Mouse (Mus musculus) gastrocnemius, postnatal 25 days (tissue): Measurements from ENCODE around the gene Dcun1d4. TPM values are rescaled to one million over a fixed set of nuclear protein-coding genes. Genes with fewer than 3 reads are reported as not detected.

Experiments used
- DNase-seq: peaks from one replicate; pipeline ENCODE4 v3.0.0; 2022
- total RNA-seq, 2 experiments: library from RNA; stranded (reverse); gene quantifications; 1 replicate in 1 of 2; 2 replicates in 1 of 2; pipeline ENCODE4 v1.2.3; 2021

The Dcun1d4 gene
- total RNA-seq, 2 experiments from 2014 or later, result 8.1 to 9.0 TPM

GRCm38 (mm10) chr5:73598943-73599695 lies 118.3 kb downstream of the Dcun1d4 start:
- no peak for DNase-seq

GRCm38 (mm10) chr5:73599991-73600390 lies 119.2 kb downstream of the Dcun1d4 start:
- no peak for DNase-seq

- DNase-seq, result no peak
Measured at GRCm38 (mm10) chr5:73601361-73601763, 120.6 kb downstream of the Dcun1d4 start.

GRCm38 (mm10) chr5:73602865-73603264 lies 122.1 kb downstream of the Dcun1d4 start:
- DNase-seq, result no peak

- no peak for DNase-seq
Measured at GRCm38 (mm10) chr5:73604542-73604941, 123.7 kb downstream of the Dcun1d4 start.

- no peak for DNase-seq
Measured at GRCm38 (mm10) chr5:73604964-73605363, 124.2 kb downstream of the Dcun1d4 start.

Other genes starting within 250 kb of the Dcun1d4 start
- 10 to 100 TPM; 14.6 to 15.2 TPM for gene Fryl, start 224.4 kb upstream of the Dcun1d4 start, total RNA-seq
- 100 to 1,000 TPM; 137 TPM for gene Ociad1, start 188.2 kb upstream of the Dcun1d4 start, total RNA-seq
- 10 to 100 TPM; 27.1 to 29.5 TPM for gene Ociad2, start 140.0 kb upstream of the Dcun1d4 start, total RNA-seq
- gene Cwh43, start 74.9 kb upstream of the Dcun1d4 start, total RNA-seq, result not detected
- gene Lrrc66, start 151.5 kb downstream of the Dcun1d4 start, total RNA-seq, result not detected
- 10 to 100 TPM; 96.5 TPM for gene Sgcb, start 166.8 kb downstream of the Dcun1d4 start, total RNA-seq
- not detected for gene Spata18, start 170.4 kb downstream of the Dcun1d4 start, total RNA-seq